Mouse (Mus musculus) limb, embryonic 11.5 days (tissue): Measurements from ENCODE around the gene Ldb3. TPM values are rescaled to one million over a fixed set of nuclear protein-coding genes. Genes with fewer than 3 reads are reported as not detected.

Experiments used
- ATAC-seq: fragments of 200-750 bp; cut with Nextera tagmentation; 2 replicates; pipeline ENCODE4 v1.8.0; 2017; ENCODE audit warnings: low read depth; ENCODE audit not compliant: insufficient number of reproducible peaks, low FRiP score, low TSS enrichment
- DNase-seq: peaks from one replicate; pipeline ENCODE4 v3.0.0-alpha.2; 2015; ENCODE audit warnings: low spot score
- H3K27ac ChIP-seq: fragments of 300-500 bp; sonication (generic); replicated peaks from 2 replicates; pipeline ENCODE4 v1.5.1; 2014; ENCODE audit warnings: low read depth, mild to moderate bottlenecking, low read length
- H3K27me3 ChIP-seq: fragments of 300-500 bp; sonication (generic); 2 replicates; pipeline ENCODE4 v1.6.1; 2014; ENCODE audit warnings: mild to moderate bottlenecking, low read length, mixed read lengths; ENCODE audit not compliant: control insufficient read depth, insufficient read depth
- H3K36me3 ChIP-seq: fragments of 300-500 bp; sonication (generic); 2 replicates; pipeline ENCODE4 v1.6.1; 2014; ENCODE audit warnings: mild to moderate bottlenecking, low read length, moderate library complexity, mixed read lengths; ENCODE audit not compliant: control insufficient read depth, insufficient read depth
- H3K4me1 ChIP-seq: fragments of 300-500 bp; sonication (generic); 2 replicates; pipeline ENCODE4 v1.6.1; 2014; ENCODE audit warnings: low read length, mixed read lengths; ENCODE audit not compliant: control insufficient read depth, insufficient read depth
- H3K4me2 ChIP-seq: fragments of 300-500 bp; sonication (generic); 2 replicates; pipeline ENCODE4 v1.6.1; 2014; ENCODE audit warnings: low read depth, mild to moderate bottlenecking, moderate library complexity; ENCODE audit not compliant: severe bottlenecking
- H3K4me3 ChIP-seq: fragments of 300-500 bp; sonication (generic); 2 replicates; pipeline ENCODE4 v1.5.1; 2014; ENCODE audit warnings: low read depth, low read length
- H3K9ac ChIP-seq: fragments of 300-500 bp; sonication (generic); 2 replicates; pipeline ENCODE4 v1.6.1; 2014; ENCODE audit warnings: mild to moderate bottlenecking, low read length
- H3K9me3 ChIP-seq: fragments of 300-500 bp; sonication (generic); 2 replicates; pipeline ENCODE4 v1.6.1; 2016; ENCODE audit warnings: low read length; ENCODE audit not compliant: control insufficient read depth
- WGBS: fragments of 180-500 bp; shearing (Covaris S2); extraction: QIAGEN DNeasy Blood & Tissue Kit; methylation state at CpG from one replicate; pipeline ENCODE4 v1.1.7; 2014; 5-methylcytosine and 5-hydroxymethylcytosine counted together
- polyA plus RNA-seq: library from polyadenylated mRNA; unstranded; fragments of >200 nt; fragmentation: Nextera tagmentation; extraction: Ambion mirVana; gene quantifications from 2 replicates; pipeline ENCODE4 v1.2.1, GENCODE M21; 2014

Gene Ldb3
- polyA plus RNA-seq, 1 experiment from 2014 or later, result 0.68 TPM

DNA sequence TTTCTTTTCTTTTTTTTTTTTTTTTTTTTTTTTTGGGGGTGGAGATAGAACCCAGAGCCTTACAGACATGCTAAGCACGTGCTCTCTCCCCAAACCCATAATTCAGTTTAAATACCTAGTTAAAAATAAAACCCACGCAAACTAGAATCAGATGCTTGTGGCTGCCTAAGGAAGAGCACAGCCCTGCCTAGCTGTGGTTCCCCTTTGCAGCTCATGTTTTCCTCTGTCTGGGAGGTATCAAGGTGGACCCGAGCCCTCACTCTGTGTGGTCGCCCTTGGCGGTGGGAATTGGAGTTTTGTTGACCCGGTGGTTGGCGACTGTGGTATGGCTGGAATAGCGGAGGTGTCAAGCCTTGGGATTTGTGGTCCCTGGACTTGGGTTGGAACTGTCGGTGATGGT, 29.5 kb downstream of the Ldb3 start:
- Histone ChIP-seq H3K9ac (no peak overlapping the region), H3K9me3 (no peaks in the 10 kb centered on the region), H3K27ac (no peak overlapping the region), H3K4me3 (no peak overlapping the region), H3K4me2 (no peak overlapping the region), H3K36me3 (no peaks in the 10 kb centered on the region), H3K27me3 (no peaks in the 10 kb centered on the region), H3K4me1 (peaks cover 4% of the 10 kb centered on the region; the same call in 1 of the 2 replicates)
- peak; percentile 40 for DNase-seq
- ATAC-seq, result 0 out of 2 replicates have a peak, but pooled peaks have one; percentile 21
- 55% methylated on average over 9 of the region's 9 CpGs for WGBS

GRCm38 (mm10) chr14:34555211-34555610, 33.3 kb downstream of the Ldb3 start:
- DNase-seq, result no peak
- Histone ChIP-seq H3K36me3 (no peaks in the 10 kb centered on the region), H3K4me1 (no peaks in the 10 kb centered on the region), H3K4me3 (no peak overlapping the region), H3K27me3 (no peaks in the 10 kb centered on the region), H3K4me2 (no peak overlapping the region), H3K27ac (no peak overlapping the region), H3K9me3 (no peaks in the 10 kb centered on the region), H3K9ac (no peak overlapping the region)
- WGBS, result 71% methylated on average over 13 of the region's 13 CpGs
- no peak for ATAC-seq

DNA sequence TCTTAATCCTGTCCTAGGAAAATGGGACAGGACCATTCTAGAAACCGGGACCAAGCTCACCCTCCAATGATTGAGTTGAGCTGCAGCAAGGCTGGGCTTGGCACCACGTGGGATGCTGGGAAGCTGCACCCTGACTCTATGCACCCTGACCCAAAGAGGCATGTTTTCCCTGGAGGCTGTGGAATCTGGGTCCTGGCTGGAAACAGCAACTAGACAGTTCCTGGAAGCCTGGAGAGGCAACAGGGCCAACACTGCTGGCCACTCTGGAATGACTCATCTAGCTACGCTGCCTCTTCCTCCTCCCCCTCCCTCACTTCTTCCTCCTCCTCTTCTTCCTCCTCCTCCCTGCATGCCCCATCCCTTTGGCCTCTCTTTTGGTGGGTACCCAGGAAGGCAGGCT, 34.4 kb downstream of the Ldb3 start:
- H3K27ac ChIP-seq, result no peak overlapping the region
- H3K36me3 ChIP-seq, result no peaks in the 10 kb centered on the region
- DNase-seq, result no peak
- WGBS, result 78% methylated on average over 3 of the region's 3 CpGs
- no peak overlapping the region for H3K4me2 ChIP-seq
- H3K27me3 ChIP-seq, result no peaks in the 10 kb centered on the region
- H3K4me3 ChIP-seq, result no peak overlapping the region
- no peaks in the 10 kb centered on the region for H3K9me3 ChIP-seq
- H3K9ac ChIP-seq, result no peak overlapping the region
- no peak for ATAC-seq
- no peaks in the 10 kb centered on the region for H3K4me1 ChIP-seq

- no peaks in the 10 kb centered on the region for H3K4me1 ChIP-seq
- no peak overlapping the region for H3K9ac ChIP-seq
- DNase-seq (no peak), ATAC-seq (no peak)
- H3K4me2 ChIP-seq, result no peak overlapping the region
- no peak overlapping the region for H3K27ac ChIP-seq
- no peak overlapping the region for H3K4me3 ChIP-seq
- no peaks in the 10 kb centered on the region for H3K27me3 ChIP-seq
- no peaks in the 10 kb centered on the region for H3K9me3 ChIP-seq
- WGBS, result 94% methylated on average over 6 of the region's 6 CpGs
- H3K36me3 ChIP-seq, result no peaks in the 10 kb centered on the region
Measured at GRCm38 (mm10) chr14:34553470-34553869, 35.0 kb downstream of the Ldb3 start.

- Histone ChIP-seq H3K36me3 (no peaks in the 10 kb centered on the region), H3K9me3 (no peaks in the 10 kb centered on the region), H3K4me3 (no peak overlapping the region), H3K9ac (no peak overlapping the region), H3K4me2 (no peak overlapping the region), H3K4me1 (peaks cover 3% of the 10 kb centered on the region; the same call in 1 of the 2 replicates), H3K27me3 (no peaks in the 10 kb centered on the region), H3K27ac (no peak overlapping the region)
- ATAC-seq (no peak), DNase-seq (no peak)
- 87% methylated on average over 5 of the region's 5 CpGs for WGBS
Measured at GRCm38 (mm10) chr14:34552226-34552625, 36.3 kb downstream of the Ldb3 start.

DNA sequence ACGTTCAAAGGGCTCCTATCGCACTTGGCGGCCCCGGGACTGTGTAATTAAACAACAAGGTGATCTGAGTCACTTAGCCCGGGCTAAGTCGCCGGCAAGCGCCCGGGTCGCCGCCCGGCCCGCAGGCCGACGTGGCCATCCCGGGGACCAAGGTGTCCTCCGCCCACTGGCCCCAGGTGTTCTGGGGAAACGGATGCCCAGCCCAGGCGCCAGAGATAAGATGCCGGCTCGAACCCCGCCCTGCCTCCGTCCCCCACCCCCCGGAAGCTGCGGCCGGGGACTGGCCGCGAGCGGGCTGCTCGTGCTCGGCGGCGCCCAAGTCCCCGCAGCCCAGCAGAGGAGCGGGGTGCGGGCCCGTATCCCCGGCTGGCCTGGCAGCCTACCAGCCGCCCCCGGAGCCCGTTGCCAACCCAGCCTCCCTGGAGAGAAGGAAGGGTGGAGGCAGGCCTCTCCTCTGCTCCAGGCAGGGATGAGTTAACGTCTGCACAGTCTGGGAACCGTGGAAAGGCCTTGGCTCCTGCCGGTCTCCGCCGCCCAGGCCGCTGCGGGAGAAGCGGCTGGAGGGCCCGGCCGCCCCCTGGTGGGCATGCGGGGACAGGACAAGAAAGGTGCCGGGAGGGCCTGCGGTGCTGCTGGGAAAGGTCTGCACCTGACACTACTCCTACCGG, 39.3 kb downstream of the Ldb3 start:
- peak overlapping the region; percentile 90 for H3K4me2 ChIP-seq
- peaks cover 3% of the 10 kb centered on the region; the same call in 1 of the 2 replicates for H3K4me1 ChIP-seq
- no peaks in the 10 kb centered on the region for H3K9me3 ChIP-seq
- WGBS, result under 1% methylated on average over 55 of the region's 55 CpGs
- H3K4me3 ChIP-seq, result peak overlapping the region; percentile 76
- H3K27ac ChIP-seq, result peak overlapping the region; percentile 69
- H3K36me3 ChIP-seq, result no peaks in the 10 kb centered on the region
- H3K27me3 ChIP-seq, result no peaks in the 10 kb centered on the region
- ATAC-seq (peak; percentile 81), DNase-seq (peak; percentile 94)
- H3K9ac ChIP-seq, result peak overlapping the region; percentile 83

DNA sequence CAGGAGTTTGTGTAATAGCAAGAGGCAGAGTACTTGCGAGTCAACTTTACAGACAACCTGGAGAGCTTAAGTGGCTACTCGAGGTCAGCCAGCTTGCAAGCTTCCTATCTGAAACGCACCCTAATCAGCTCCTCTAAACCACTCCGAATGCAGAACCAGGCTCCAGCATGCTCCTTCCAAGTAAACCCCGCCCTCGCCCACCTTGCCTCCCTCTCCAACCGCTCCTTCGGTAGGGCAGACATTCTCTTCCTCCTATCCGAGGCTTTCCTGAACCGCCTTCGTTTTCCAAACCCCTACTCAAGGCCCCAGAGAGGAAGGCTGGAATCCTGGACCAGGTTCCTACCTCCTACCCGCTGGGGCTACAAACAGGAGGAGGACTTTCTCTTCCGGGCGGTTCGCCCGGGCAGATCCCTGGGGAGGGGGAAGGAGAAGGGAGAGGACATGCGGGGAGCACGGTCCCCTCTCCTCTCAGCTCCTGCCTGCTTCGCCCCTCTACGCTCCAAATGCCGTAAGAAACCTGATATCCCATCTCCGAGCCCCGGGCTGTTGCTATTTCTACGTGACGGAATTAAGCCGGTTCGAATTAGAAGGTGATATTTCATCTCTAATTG, 40.0 kb downstream of the Ldb3 start:
- Histone ChIP-seq H3K27ac (peak overlapping the region; percentile 69), H3K9me3 (no peaks in the 10 kb centered on the region), H3K4me1 (peaks cover 3% of the 10 kb centered on the region; the same call in 1 of the 2 replicates), H3K27me3 (no peaks in the 10 kb centered on the region), H3K4me2 (peak overlapping the region; percentile 90), H3K4me3 (peak overlapping the region; percentile 76), H3K9ac (peak overlapping the region; percentile 83), H3K36me3 (no peaks in the 10 kb centered on the region)
- ATAC-seq (peak; percentile 66), DNase-seq (peak; percentile 81)
- under 1% methylated on average over 27 of the region's 27 CpGs for WGBS

DNA sequence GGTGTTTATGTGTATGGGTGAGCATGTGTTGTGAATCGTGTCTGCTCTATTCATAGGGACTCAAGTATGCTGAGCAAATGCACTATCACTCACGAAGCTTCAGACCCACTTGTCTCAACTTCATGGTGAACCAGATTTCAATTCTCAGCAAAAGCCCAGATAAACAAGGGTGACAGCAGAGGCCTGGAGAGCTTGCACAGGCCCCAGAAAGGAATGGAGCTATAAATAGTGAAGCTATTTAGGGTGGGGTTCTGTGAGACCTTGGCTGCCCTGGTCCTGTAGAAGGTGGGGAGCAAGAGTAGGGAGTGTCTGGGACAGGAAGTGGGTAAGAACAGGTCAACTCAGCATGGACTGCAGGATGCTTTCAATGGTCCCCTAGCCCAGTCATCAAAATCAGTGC, 43.9 kb downstream of the Ldb3 start:
- H3K27ac ChIP-seq, result no peak overlapping the region
- 73% methylated on average over 2 of the region's 2 CpGs for WGBS
- DNase-seq (no peak), ATAC-seq (no peak)
- no peak overlapping the region for H3K9ac ChIP-seq
- H3K4me3 ChIP-seq, result no peak overlapping the region
- H3K36me3 ChIP-seq, result no peaks in the 10 kb centered on the region
- H3K27me3 ChIP-seq, result no peaks in the 10 kb centered on the region
- H3K4me1 ChIP-seq, result peaks cover 3% of the 10 kb centered on the region; the same call in 1 of the 2 replicates
- H3K9me3 ChIP-seq, result no peaks in the 10 kb centered on the region
- H3K4me2 ChIP-seq, result no peak overlapping the region
